Mouse (Mus musculus) midbrain, embryonic 16.5 days (tissue): Measurements from ENCODE around the gene Fyn. TPM values are rescaled to one million over a fixed set of nuclear protein-coding genes. Genes with fewer than 3 reads are reported as not detected.

Experiments used
- ATAC-seq: fragments of 200-750 bp; cut with Nextera tagmentation; 2 replicates; pipeline ENCODE4 v1.8.0; 2017; ENCODE audit warnings: moderate TSS enrichment
- H3K27ac ChIP-seq: fragments of 300-500 bp; sonication (generic); 2 replicates; pipeline ENCODE4 v1.5.1; 2014; ENCODE audit warnings: mild to moderate bottlenecking, low read length, mixed read lengths
- H3K27me3 ChIP-seq: fragments of 300-500 bp; sonication (generic); 2 replicates; pipeline ENCODE4 v1.6.1; 2014; ENCODE audit warnings: low read depth, low read length, mixed read lengths; ENCODE audit not compliant: control insufficient read depth, insufficient read depth
- H3K36me3 ChIP-seq: fragments of 300-500 bp; sonication (generic); 2 replicates; pipeline ENCODE4 v1.6.1; 2014; ENCODE audit warnings: mild to moderate bottlenecking, low read length, moderate library complexity, mixed read lengths; ENCODE audit not compliant: control insufficient read depth, insufficient read depth
- H3K4me1 ChIP-seq: fragments of 300-500 bp; sonication (generic); 2 replicates; pipeline ENCODE4 v1.6.1; 2014; ENCODE audit warnings: mild to moderate bottlenecking, low read length, mixed read lengths; ENCODE audit not compliant: control insufficient read depth, insufficient read depth
- H3K4me2 ChIP-seq: fragments of 300-500 bp; sonication (generic); 2 replicates; pipeline ENCODE4 v1.6.1; 2014; ENCODE audit warnings: mild to moderate bottlenecking, low read length, mixed read lengths
- H3K4me3 ChIP-seq: fragments of 300-500 bp; sonication (generic); 2 replicates; pipeline ENCODE4 v1.5.1; 2014; ENCODE audit warnings: low read depth, mild to moderate bottlenecking, low read length, moderate library complexity, mixed read lengths
- H3K9ac ChIP-seq: fragments of 300-500 bp; sonication (generic); 2 replicates; pipeline ENCODE4 v1.6.1; 2014; ENCODE audit warnings: low read depth, low read length, mixed read lengths
- H3K9me3 ChIP-seq: fragments of 300-500 bp; sonication (generic); replicated peaks from 2 replicates; pipeline ENCODE4 v1.6.1; 2014; ENCODE audit warnings: mild to moderate bottlenecking, low read length, mixed read lengths; ENCODE audit not compliant: control insufficient read depth, poor library complexity, severe bottlenecking
- WGBS: fragments of 180-500 bp; shearing (Covaris S2); extraction: QIAGEN DNeasy Blood & Tissue Kit; methylation state at CpG from one replicate; pipeline ENCODE4 v1.1.7; 2014; 5-methylcytosine and 5-hydroxymethylcytosine counted together
- polyA plus RNA-seq: library from polyadenylated mRNA; unstranded; fragments of >200 nt; fragmentation: Nextera tagmentation; extraction: Ambion mirVana; gene quantifications from 2 replicates; pipeline ENCODE4 v1.2.1, GENCODE M21; 2015

The Fyn gene
- polyA plus RNA-seq, 1 experiment from 2014 or later = 71.2 TPM

DNA sequence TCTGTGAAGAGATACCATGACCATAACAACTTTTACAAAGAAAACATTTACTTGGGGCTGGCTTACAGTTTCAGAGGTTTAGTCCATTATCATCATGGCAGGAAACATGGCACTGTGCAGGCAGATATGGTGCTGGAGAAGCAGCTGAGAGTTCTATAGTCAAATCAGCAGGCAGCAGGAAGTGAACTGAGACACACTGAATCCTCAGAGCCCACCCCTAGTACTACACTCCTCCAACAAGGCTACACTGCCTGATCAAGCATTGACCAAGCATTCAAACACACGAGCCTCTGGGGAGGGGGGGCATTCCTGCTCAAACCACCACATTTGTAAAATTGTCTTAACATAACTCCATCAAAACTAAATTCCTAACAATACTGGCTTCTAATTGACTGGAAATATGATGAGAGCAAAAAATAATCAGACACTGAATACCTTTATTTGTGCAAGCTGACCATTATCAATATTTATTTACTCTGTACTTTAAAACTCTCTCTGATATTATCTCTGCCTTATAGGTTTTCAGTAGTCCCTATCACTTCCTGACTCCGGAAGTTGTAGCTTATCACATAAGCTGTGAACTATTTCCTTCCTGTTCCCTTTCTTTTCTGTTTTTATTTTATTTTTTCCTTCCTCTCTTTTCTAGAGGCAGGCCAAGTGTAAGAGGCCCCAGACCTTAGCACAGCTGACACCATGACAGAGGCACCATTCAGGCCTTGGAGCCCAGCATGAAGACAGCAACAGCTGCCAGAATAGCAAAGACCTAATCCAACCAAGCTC lies 29.3 kb upstream of the Fyn start:
- no peaks in the 10 kb centered on the region for H3K9me3 ChIP-seq
- H3K27ac ChIP-seq = no peak overlapping the region
- H3K4me2 ChIP-seq = no peak overlapping the region
- no peak overlapping the region for H3K4me3 ChIP-seq
- no peak overlapping the region for H3K9ac ChIP-seq
- ATAC-seq = no peak
- H3K4me1 ChIP-seq = no peaks in the 10 kb centered on the region
- WGBS = 76% methylated on average over 2 of the region's 2 CpGs
- H3K36me3 ChIP-seq = no peaks in the 10 kb centered on the region
- no peaks in the 10 kb centered on the region for H3K27me3 ChIP-seq

DNA sequence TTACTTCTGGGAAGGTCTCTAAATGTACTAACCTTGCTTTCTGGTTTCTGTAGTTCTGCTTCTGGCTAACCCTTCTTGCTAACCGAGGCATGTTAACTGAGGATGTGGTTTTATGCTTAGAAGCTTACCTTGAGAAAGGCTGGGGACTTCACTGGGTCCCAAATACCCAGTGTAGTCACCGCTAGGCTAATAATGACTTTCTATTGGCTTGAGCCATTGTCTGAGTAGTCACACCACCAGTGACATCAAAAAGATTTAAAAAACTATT lies 28.8 kb upstream of the Fyn start:
- Histone ChIP-seq H3K4me3 (no peak overlapping the region), H3K4me2 (no peak overlapping the region), H3K27me3 (no peaks in the 10 kb centered on the region), H3K9ac (no peak overlapping the region), H3K27ac (no peak overlapping the region), H3K4me1 (no peaks in the 10 kb centered on the region), H3K36me3 (no peaks in the 10 kb centered on the region), H3K9me3 (no peaks in the 10 kb centered on the region)
- ATAC-seq = no peak
- 91% methylated on average over 2 of the region's 2 CpGs for WGBS

DNA sequence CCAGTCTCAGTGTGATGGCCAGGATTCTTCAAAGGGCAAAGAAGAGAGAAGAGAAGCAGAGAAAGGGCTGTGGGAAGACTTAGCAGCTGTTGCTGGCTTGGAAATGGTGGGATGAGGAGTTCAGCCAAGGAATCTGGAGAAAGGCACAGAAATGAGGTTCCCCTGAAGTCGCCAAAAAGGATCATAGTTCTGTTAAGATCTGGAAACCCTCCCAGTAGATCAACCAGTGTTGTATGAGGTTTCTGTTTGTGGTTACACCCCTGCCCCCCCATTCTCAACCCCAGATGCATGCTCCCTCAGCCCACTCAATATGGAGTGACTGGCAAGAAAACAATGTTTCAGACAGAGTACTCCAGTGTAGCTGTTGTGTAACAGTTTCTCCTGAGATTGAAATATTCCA lies 25.1 kb upstream of the Fyn start:
- ATAC-seq = no peak
- Histone ChIP-seq H3K36me3 (no peaks in the 10 kb centered on the region), H3K9ac (no peak overlapping the region), H3K9me3 (no peaks in the 10 kb centered on the region), H3K27ac (no peak overlapping the region), H3K4me2 (no peak overlapping the region), H3K27me3 (no peaks in the 10 kb centered on the region), H3K4me1 (no peaks in the 10 kb centered on the region), H3K4me3 (no peak overlapping the region)
- 92% methylated on average over 1 of the region's 1 CpGs for WGBS

DNA sequence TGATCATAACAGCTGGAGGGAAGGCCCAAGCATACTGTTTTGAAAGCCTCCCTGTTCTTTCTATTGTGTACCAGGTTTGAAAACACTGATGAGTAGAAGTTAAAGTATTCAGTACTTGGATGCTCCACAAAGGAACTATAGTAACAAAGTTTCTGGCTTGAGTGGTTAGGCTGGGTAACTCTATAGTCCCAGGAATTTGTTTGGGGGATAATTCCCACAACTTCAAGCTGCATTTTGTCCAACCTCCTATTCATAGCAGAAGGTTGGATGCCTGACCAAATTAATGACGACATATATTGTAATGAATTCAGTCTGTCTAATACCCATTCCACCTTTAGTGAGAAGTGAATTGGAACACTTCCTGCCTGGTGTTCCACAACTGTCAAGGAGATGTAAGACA lies 22.7 kb upstream of the Fyn start:
- ATAC-seq = no peak
- Histone ChIP-seq H3K4me2 (no peak overlapping the region), H3K4me3 (no peak overlapping the region), H3K27ac (no peak overlapping the region), H3K27me3 (no peaks in the 10 kb centered on the region), H3K4me1 (no peaks in the 10 kb centered on the region), H3K9ac (no peak overlapping the region), H3K36me3 (no peaks in the 10 kb centered on the region), H3K9me3 (no peaks in the 10 kb centered on the region)
- 52% methylated on average over 1 of the region's 1 CpGs for whole genome bisulfite sequencing

DNA sequence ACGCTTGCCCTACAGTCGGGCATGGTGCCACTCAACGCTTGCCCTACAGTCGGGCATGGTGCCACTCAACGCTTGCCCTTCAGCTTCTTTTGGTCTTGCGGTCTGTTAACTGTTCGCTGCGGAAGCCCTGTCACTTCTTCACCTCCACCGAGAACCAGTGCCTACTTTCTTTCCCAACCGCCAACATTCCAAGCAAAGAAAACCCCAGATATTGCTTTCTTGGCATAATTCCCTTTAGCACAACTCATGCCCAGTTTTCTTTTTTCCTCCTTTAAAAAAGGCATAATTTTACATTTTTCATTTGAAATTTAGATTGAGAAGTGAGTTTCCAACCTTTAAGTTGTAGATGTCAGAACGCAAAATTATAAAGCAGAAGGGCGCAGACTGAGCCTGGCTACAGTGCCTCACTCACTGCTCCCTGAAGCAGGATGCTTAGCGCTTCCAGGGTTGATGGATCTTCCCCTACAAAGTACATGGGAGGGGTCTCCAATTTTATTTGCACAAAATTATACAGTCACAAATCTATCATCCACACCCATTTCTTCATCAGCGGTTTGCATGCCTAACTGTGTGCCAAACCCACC lies 18.8 kb upstream of the Fyn start:
- H3K27me3 ChIP-seq = no peaks in the 10 kb centered on the region
- no peak overlapping the region for H3K4me2 ChIP-seq
- H3K36me3 ChIP-seq = no peaks in the 10 kb centered on the region
- H3K4me3 ChIP-seq = no peak overlapping the region
- H3K4me1 ChIP-seq = no peaks in the 10 kb centered on the region
- 97% methylated on average over 14 of the region's 14 CpGs for WGBS
- H3K9me3 ChIP-seq = no peaks in the 10 kb centered on the region
- no peak for ATAC-seq
- no peak overlapping the region for H3K9ac ChIP-seq
- no peak overlapping the region for H3K27ac ChIP-seq

DNA sequence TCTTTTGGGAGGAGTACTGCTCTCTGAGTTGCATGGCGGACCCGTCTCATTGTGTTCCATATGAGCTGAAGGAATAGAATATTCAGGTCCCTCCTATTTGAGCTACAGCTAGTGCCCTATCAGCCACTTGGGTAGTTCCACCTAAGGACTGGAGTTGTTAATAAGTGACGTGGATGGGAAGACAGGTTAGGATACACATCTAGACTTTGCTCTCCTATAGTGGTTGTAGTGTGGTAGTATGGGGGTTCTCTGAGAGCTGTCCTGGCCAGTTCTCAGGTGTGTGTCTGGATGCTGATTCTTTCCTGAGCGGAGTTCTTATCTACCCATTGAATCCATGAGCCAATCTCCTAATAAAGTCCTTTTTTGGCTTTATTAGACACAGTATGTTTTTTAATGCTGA lies 4.5 kb upstream of the Fyn start:
- Histone ChIP-seq H3K4me3 (no peak overlapping the region), H3K9ac (no peak overlapping the region), H3K27me3 (no peaks in the 10 kb centered on the region; the same call in 1 of the 2 replicates), H3K9me3 (no peaks in the 10 kb centered on the region), H3K27ac (no peak overlapping the region), H3K36me3 (no peaks in the 10 kb centered on the region), H3K4me2 (no peak overlapping the region), H3K4me1 (peaks cover 4% of the 10 kb centered on the region; the same call in 1 of the 2 replicates)
- ATAC-seq = no peak
- WGBS = 93% methylated on average over 4 of the region's 4 CpGs

DNA sequence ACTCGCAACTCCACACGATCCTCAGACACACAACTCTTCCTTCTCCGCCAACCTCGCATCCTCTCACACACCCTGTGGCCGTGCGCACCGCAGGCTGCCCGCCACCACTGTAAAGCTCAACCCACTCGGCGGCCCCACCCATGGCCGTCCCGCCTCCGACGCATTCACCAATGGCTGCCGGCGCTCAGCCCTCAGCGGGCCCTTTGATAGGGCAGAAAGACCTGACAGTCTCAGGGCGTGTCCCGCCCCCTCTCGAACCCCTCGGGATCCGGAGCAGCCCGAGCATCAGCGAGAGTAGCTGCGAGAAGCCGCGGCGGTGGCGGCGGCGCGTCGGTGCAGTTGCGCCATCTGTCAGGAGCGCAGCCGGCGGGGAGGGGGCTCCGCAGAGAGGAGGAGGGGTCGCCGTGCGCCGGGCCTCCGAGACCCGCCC lies 862 bp downstream of the Fyn start:
- Histone ChIP-seq H3K27me3 (no peaks in the 10 kb centered on the region; the same call in 1 of the 2 replicates), H3K9me3 (no peaks in the 10 kb centered on the region), H3K9ac (peak overlapping the region; percentile 99), H3K4me3 (peak overlapping the region; percentile 95), H3K4me2 (peak overlapping the region; percentile 63), H3K36me3 (no peaks in the 10 kb centered on the region), H3K27ac (peak overlapping the region; percentile 97), H3K4me1 (peaks cover 36% of the 10 kb centered on the region)
- ATAC-seq = peak; percentile 99
- WGBS = 0% methylated on average over 43 of the region's 44 CpGs

DNA sequence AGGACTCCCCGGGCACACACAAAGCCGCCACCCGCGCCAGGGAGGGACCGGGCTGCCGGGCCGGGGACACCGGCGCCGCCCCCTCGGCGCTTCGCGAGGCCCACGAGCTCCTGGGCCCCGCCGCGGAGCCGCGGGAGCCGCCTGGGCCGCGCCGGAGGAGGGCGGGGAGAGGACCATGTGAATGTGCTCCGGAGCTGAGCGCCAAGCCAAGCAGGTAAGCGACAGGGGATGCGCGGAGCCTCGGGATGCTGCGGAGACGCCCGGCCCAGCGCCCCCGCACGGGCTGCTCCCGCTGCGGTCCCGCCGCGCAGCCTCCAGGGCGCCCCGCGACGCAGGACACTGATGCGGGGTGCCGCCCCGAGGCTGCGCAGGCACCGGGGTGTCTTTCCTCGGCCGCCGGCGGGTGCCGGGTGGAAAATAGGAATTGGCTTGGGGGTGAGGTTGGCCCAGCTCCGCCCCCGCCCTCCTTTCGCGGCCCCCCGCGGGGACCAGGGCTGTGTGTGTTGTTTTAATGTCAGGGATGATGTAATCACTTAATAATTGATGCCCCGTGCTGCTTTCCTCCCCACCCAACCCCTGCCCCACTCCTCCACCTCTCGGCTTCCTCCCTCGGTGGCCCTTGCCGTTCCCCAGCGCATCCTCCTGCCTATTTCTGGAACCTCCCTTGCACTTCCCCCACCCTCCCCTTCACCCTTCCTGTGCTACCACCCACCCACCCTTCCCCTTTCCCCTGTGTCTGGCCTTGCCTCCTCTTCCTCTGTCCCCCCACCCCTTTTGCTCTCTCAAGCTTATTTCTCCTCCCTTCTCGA lies 1.5 kb downstream of the Fyn start:
- H3K36me3 ChIP-seq = no peaks in the 10 kb centered on the region
- H3K9me3 ChIP-seq = no peaks in the 10 kb centered on the region
- peak overlapping the region; percentile 63 for H3K4me2 ChIP-seq
- peaks cover 41% of the 10 kb centered on the region for H3K4me1 ChIP-seq
- peak overlapping the region; percentile 95 for H3K4me3 ChIP-seq
- no peaks in the 10 kb centered on the region; the same call in 1 of the 2 replicates for H3K27me3 ChIP-seq
- peak overlapping the region; percentile 99 for H3K9ac ChIP-seq
- 0% methylated on average over 53 of the region's 68 CpGs for WGBS
- peak overlapping the region; percentile 97 for H3K27ac ChIP-seq
- peak; percentile 66 for ATAC-seq

DNA sequence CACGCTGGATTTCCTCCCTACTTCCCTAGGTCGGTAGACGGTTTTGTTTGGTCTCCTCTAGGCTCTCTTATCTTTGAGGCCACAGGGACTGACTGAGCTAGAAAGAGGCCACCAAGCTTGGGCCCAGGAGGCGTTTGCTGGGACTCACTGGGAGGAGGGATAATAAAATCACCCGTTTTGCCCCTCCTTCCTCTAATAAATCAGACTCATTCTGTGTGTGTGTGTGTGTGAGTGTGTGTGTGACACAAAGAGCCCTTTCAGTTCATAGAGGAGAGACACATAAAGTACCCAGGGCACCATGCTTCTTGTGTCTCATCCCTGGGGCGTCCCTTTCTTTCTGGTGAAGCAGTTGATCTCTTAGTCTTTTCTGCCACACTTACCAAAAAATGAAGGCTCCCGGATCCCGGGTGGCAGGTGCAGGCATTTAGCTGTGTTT lies 2.1 kb downstream of the Fyn start:
- H3K4me2 ChIP-seq = peak overlapping the region; percentile 63
- H3K4me3 ChIP-seq = peak overlapping the region; percentile 95
- H3K27ac ChIP-seq = peak overlapping the region; percentile 97
- peak overlapping the region; percentile 99 for H3K9ac ChIP-seq
- 2% methylated on average over 8 of the region's 8 CpGs for WGBS
- ATAC-seq = peak; percentile 0; the same call in 1 of the 2 replicates
- H3K27me3 ChIP-seq = no peaks in the 10 kb centered on the region; the same call in 1 of the 2 replicates
- H3K4me1 ChIP-seq = peaks cover 44% of the 10 kb centered on the region
- no peaks in the 10 kb centered on the region for H3K9me3 ChIP-seq
- H3K36me3 ChIP-seq = no peaks in the 10 kb centered on the region
